Mouse (Mus musculus): ENCODE results near the gene Afmid. TPM values are rescaled to one million over a fixed set of nuclear protein-coding genes. Genes with fewer than 3 reads are reported as not detected.

The Afmid gene
- polyA plus RNA-seq, 1 experiment from 2014 or later = 5.3 TPM

DNA sequence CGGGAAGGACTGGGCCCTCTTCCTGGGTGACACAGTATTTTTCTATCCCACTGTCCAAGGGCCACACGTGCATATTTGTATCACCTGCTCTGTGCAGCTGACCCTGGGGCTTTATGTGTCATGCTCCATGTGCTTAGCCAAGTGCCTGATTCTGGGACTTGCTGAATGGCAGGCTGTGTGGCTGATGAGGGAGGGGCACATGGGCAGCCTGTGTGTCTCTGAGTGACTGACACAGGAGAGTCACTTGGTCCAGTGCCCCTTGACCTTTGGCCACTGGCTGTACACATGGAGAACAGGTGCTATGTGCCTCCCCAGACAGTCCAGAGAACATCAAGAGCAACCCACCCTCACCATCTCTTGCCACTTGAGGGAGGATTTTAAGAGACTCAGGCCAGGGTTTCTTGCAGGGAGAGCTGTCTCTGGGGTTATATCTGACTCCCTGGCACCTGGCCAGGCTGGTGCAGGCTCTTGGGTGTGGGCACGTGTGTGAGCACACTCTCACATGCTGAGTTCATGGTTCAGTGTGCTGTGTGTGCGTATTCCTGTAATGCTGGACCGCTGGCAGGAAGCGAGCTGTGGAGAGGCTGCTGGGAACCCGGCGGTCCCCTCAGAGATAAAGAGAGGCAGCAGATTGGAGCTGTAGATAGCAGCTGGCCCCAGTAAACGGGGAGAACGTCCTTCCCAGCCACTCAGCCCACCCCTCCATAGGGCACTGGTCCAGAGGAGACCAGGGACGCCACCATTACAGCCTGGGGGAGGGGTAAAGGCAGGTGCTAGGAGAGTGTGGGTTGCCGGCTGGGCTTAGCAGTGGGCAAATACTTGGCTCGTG is 52.4 kb downstream of the Afmid start:
- Histone ChIP-seq H3K36me3 (no peaks in the 10 kb centered on the region), H3K9me3 (no peaks in the 10 kb centered on the region), H3K4me1 (peaks cover 47% of the 10 kb centered on the region), H3K27ac (peak overlapping the region; percentile 64), H3K27me3 (no peaks in the 10 kb centered on the region; the same call in 1 of the 2 replicates), H3K9ac (0 out of 2 replicates have a peak overlapping the region, but pooled peaks have one; percentile 20), H3K4me3 (no peak overlapping the region), H3K4me2 (peak overlapping the region; percentile 38)
- 14% methylated on average over 13 of the region's 13 CpGs for WGBS
- peak; percentile 21; the same call in 1 of the 2 replicates for ATAC-seq (ENCODE audit: borderline replicate concordance, extremely low read depth, low FRiP score, low TSS enrichment)

DNA sequence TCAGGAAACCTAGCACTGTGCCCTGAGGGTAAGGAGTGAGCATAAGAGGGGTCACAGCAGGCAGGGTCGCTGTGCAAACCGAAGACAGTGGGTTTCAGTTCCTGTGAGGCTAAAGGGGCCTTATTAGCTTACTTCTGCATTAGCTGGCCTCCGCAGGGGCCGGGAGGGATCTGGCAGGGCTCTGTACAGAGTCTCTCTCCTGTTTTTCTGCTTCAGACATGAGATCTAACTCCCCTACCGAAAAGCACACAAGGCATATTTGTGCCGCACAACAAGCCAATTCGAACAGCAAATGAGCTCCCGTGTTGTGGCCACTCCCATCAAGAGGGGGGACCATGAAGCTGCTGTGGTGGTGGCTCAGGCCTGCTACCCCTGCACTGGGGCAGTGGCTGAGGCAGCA is 53.2 kb downstream of the Afmid start:
- Histone ChIP-seq H3K9me3 (no peaks in the 10 kb centered on the region), H3K27ac (peak overlapping the region; percentile 64), H3K4me2 (peak overlapping the region; percentile 38), H3K9ac (no peak overlapping the region), H3K4me3 (no peak overlapping the region), H3K36me3 (no peaks in the 10 kb centered on the region), H3K27me3 (no peaks in the 10 kb centered on the region; the same call in 1 of the 2 replicates), H3K4me1 (peaks cover 47% of the 10 kb centered on the region)
- WGBS = 29% methylated on average over 8 of the region's 8 CpGs
- ATAC-seq (ENCODE audit: borderline replicate concordance, extremely low read depth, low FRiP score, low TSS enrichment) = no peak

DNA sequence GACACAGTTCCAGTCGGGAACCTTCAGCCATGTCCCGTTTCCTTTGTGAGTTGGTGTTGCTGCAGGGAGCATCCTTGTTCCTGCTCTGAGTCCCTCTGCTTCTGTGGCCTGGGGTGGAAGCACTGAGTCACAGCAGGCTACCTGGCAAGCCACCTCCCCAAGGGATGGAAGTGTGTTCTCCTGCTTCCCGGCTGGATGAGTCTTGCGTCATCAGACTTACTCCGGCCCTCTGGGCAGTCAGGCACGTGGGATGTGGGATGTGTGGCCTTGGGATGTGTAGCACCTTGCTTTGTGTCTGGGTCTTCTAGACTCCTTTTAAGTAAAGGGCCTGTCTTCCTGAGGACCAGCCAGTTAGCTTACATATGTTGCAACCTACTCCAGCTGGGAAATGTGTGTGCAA is 54.0 kb downstream of the Afmid start:
- 84% methylated on average over 6 of the region's 6 CpGs for WGBS
- no peaks in the 10 kb centered on the region for H3K9me3 ChIP-seq
- H3K4me1 ChIP-seq = peaks cover 47% of the 10 kb centered on the region

DNA sequence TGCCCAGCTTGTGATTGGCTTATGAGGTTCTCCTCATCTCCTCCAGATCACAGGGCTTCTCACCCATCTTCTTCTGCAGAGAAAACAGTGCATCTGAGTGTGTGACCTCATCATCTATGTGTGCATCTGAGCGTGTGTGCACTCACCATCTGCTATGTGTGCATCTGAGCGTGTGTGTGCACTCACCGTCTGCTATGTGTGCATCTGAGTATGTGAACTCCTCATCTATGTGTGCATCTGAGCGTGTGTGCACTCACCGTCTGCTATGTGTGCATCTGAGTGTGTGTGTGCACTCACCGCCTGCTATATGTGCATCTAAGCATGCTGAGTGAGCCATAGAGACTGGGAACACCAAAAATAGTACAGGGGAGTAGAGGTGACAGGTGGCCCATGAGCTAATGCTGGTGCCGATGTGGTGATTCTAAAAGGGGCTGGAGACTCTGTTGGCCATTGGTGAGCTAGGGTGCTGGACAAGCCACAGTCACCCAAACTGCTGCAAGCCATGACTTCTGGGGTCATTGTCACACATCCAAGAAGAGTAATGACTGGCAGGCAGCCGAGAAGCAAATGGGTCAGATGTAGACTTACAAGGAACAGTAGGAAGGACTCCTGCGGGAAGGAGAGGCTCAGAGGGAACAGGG is 54.7 kb downstream of the Afmid start:
- Histone ChIP-seq H3K4me2 (no peak overlapping the region), H3K9me3 (no peaks in the 10 kb centered on the region), H3K4me3 (no peak overlapping the region), H3K27ac (0 out of 2 replicates have a peak overlapping the region, but pooled peaks have one; percentile 4), H3K4me1 (peaks cover 47% of the 10 kb centered on the region), H3K27me3 (no peaks in the 10 kb centered on the region; the same call in 1 of the 2 replicates), H3K9ac (no peak overlapping the region), H3K36me3 (no peaks in the 10 kb centered on the region)
- ATAC-seq (ENCODE audit: borderline replicate concordance, extremely low read depth, low FRiP score, low TSS enrichment) = no peak
- WGBS = 82% methylated on average over 9 of the region's 9 CpGs

More for the DNA sequence above, 54.0 kb downstream of the Afmid start:
- H3K36me3 ChIP-seq = no peaks in the 10 kb centered on the region
- H3K27me3 ChIP-seq = no peaks in the 10 kb centered on the region; the same call in 1 of the 2 replicates
- H3K4me3 ChIP-seq = no peak overlapping the region
- H3K4me2 ChIP-seq = no peak overlapping the region
- H3K27ac ChIP-seq = no peak overlapping the region
- H3K9ac ChIP-seq = no peak overlapping the region
- no peak for ATAC-seq (ENCODE audit: borderline replicate concordance, extremely low read depth, low FRiP score, low TSS enrichment)

DNA sequence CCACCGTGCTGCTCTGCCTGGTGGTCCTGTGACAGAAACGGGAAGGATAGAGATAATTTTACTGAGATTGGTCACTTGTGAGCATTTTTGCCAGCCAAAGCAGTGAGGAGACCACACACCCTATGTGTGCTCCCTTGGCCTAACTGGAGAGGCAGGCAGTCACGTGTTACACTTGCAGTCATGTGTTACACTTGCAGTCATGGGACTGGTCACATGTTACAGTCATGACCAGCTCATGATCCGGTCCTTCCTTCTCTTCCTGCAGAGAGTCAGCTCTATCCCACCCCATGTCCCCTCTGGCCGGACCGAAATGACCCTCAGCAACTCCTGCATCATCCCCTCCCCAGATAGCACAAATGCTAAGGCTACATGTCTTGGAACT is 55.2 kb downstream of the Afmid start:
- H3K9ac ChIP-seq = peak overlapping the region; percentile 8; the same call in 1 of the 2 replicates
- no peak for ATAC-seq (ENCODE audit: borderline replicate concordance, extremely low read depth, low FRiP score, low TSS enrichment)
- no peaks in the 10 kb centered on the region for H3K9me3 ChIP-seq
- H3K4me1 ChIP-seq = peaks cover 45% of the 10 kb centered on the region
- no peaks in the 10 kb centered on the region for H3K36me3 ChIP-seq
- 72% methylated on average over 6 of the region's 6 CpGs for WGBS
- H3K27me3 ChIP-seq = no peaks in the 10 kb centered on the region; the same call in 1 of the 2 replicates
- H3K4me3 ChIP-seq = no peak overlapping the region
- no peak overlapping the region for H3K4me2 ChIP-seq
- H3K27ac ChIP-seq = peak overlapping the region; percentile 84

DNA sequence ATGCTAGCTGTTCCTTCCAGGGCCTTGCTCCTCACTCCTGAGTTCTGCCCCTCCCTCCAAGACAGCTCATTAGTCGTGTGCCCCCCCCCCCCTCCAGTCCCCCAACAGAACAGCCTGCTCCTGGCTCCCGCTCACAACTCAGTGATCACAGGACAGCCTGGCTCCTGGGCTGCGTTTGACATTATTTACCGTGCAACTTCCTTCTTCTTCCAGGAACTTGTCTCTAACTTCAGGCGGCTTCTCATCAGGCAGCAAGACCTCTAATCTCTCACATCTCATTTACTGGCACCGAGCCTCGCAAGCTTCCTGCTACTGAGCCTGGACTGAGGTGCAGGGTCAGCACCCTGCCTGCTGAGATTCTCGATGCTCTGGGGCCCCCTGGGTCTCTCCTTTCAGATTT is 56.1 kb downstream of the Afmid start:
- ATAC-seq (ENCODE audit: borderline replicate concordance, extremely low read depth, low FRiP score, low TSS enrichment) = peak; percentile 71; the same call in 1 of the 2 replicates

DNA sequence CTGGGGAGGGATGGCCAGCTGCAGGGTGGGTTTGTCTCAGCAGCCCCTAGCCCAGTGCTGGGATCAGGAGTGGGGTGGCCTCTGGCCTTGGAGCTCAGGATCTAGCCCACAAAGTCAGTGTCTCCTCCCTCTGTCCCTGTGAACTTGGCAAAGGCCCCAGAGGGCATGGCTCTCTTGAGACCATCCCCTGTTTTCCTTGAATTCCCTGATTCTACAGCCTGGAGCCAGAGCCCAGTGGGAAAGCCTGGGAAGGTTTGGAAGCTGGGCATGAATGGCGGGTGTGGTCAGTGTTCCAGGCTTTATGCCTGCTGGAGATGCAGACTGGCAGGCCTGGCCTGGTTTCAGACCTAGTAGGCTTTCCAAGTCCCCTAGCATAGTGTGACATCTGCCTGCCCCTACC is 56.5 kb downstream of the Afmid start:
- 0 out of 2 replicates have a peak, but pooled peaks have one; percentile 6 for ATAC-seq (ENCODE audit: borderline replicate concordance, extremely low read depth, low FRiP score, low TSS enrichment)
- H3K27ac ChIP-seq = peak overlapping the region; percentile 84
- H3K9ac ChIP-seq = no peak overlapping the region
- H3K4me1 ChIP-seq = peaks cover 46% of the 10 kb centered on the region
- H3K4me2 ChIP-seq = 0 out of 2 replicates have a peak overlapping the region, but pooled peaks have one; percentile 7
- H3K9me3 ChIP-seq = no peaks in the 10 kb centered on the region
- WGBS = 58% methylated on average over 1 of the region's 1 CpGs
- no peaks in the 10 kb centered on the region for H3K36me3 ChIP-seq
- no peaks in the 10 kb centered on the region; the same call in 1 of the 2 replicates for H3K27me3 ChIP-seq
- no peak overlapping the region for H3K4me3 ChIP-seq

More for the DNA sequence above, 56.1 kb downstream of the Afmid start:
- H3K9ac ChIP-seq = 0 out of 2 replicates have a peak overlapping the region, but pooled peaks have one; percentile 8
- H3K9me3 ChIP-seq = no peaks in the 10 kb centered on the region
- WGBS = 4% methylated on average over 8 of the region's 8 CpGs
- peak overlapping the region; percentile 7; the same call in 1 of the 2 replicates for H3K4me2 ChIP-seq
- H3K27ac ChIP-seq = peak overlapping the region; percentile 84
- H3K27me3 ChIP-seq = no peaks in the 10 kb centered on the region; the same call in 1 of the 2 replicates
- H3K36me3 ChIP-seq = no peaks in the 10 kb centered on the region
- H3K4me3 ChIP-seq = no peak overlapping the region
- peaks cover 46% of the 10 kb centered on the region for H3K4me1 ChIP-seq

DNA sequence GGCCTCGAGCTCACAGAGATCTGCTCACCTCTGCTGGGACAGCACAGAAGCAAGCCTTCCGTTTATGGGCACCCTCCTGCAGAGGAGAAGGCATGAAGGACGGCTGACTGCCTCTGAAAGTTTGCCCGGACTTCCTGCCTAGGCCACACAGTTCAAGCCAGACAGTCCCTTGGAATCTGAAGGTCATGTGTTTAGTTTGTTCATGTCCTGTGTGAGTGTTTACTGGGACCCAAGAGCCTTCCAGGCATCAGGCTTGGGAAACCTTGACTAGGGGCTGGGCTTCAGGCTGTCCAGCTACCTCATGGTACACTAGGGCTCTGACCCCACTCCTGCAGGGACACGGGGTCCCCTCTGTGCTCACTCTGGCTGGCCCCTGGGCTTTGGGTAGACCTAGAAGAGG is 60.3 kb downstream of the Afmid start:
- Histone ChIP-seq H3K4me2 (no peak overlapping the region), H3K9ac (no peak overlapping the region), H3K27me3 (no peaks in the 10 kb centered on the region), H3K27ac (no peak overlapping the region), H3K4me3 (no peak overlapping the region), H3K36me3 (no peaks in the 10 kb centered on the region), H3K4me1 (peaks cover 51% of the 10 kb centered on the region), H3K9me3 (no peaks in the 10 kb centered on the region)
- no peak for ATAC-seq (ENCODE audit: borderline replicate concordance, extremely low read depth, low FRiP score, low TSS enrichment)
- 29% methylated on average over 5 of the region's 5 CpGs for WGBS

DNA sequence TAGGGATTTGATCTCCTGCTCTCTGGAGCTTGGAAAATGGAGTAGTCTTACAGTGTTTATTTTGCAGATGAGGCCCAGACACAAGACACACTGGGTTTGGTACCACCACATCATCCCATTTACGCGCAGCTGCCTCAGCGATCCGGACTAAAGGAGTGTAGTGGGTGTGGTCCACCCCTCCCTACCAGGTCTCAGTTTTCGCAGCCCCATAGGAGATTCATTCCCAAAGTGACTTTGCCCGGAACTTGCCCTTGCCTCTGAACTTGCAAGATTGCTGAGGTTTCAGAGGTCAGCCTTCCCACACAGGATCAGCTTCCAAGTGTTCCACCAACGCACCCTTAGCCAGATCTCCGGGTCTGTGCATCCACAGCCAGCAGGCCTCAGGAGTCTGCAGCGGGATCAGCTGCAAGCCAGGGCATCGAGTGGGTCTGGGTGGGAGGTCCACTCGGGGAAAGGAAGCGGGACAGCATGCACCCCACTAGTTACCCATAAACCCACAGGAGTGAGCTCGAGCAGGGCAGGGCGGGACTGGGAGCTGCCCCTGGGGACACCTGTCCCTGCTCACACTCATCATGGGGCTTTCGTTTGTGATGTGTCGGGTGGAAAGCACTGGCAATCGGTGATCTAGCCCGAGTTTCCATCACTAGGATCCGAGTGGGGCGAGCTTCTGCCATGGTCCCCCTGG is 62.6 kb downstream of the Afmid start:
- Histone ChIP-seq H3K36me3 (no peaks in the 10 kb centered on the region), H3K27ac (no peak overlapping the region), H3K4me1 (peaks cover 36% of the 10 kb centered on the region), H3K4me2 (peak overlapping the region; percentile 55), H3K9ac (no peak overlapping the region), H3K4me3 (no peak overlapping the region), H3K9me3 (no peaks in the 10 kb centered on the region), H3K27me3 (no peaks in the 10 kb centered on the region)
- 28% methylated on average over 20 of the region's 20 CpGs for WGBS
- ATAC-seq (ENCODE audit: borderline replicate concordance, extremely low read depth, low FRiP score, low TSS enrichment) = no peak

DNA sequence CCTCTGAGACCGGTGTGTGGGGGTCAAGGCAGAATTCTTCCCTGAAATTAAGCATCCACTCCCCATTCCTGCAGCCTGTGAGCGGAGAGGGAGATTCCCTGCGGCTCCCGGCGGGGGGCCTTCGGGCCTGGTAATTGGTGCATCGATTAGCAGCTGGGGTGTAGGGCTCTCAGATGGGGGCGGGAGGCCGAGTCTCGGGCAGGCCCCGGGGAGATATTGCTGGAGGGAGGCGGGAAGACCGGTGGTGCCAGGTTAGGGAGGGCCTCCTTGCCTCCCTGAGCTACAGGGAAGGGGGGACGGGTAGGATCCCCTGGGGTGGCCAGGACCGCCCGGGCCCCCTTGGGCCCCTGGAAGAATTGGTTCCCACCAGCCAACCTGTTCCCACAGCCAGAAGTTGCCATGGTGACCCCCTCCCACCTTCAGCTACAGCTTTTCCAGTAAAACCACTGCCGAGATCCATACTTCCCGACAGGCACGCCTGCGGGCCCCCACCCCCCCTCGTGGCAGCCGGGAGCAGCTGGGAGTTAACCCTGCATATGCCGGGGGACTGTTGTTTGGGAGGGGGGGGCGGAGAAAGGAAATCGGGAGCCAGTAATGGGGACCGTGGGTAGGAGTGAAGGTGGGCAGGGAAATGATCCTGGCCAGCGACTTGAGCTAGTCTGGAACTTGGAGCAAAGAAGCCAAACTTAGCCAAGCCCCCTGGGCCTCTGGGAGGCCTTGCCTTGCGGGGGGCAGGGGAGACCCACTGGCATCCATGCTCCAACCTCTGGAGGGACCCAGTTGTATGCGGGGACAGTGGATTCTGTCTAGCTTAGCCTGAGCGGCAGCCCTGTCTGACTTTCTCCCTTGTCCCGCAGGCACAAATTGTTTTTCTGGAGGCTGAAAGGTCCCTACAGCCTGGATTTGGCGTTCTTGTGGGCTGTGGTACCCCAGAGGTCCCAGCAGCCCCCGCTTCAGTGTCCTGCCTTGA is 63.4 kb downstream of the Afmid start:
- 12% methylated on average over 33 of the region's 33 CpGs for WGBS
- peaks cover 36% of the 10 kb centered on the region for H3K4me1 ChIP-seq
- H3K9me3 ChIP-seq = no peaks in the 10 kb centered on the region
- H3K27ac ChIP-seq = 0 out of 2 replicates have a peak overlapping the region, but pooled peaks have one; percentile 16
- peak overlapping the region; percentile 17 for H3K4me3 ChIP-seq
- H3K36me3 ChIP-seq = no peaks in the 10 kb centered on the region
- H3K27me3 ChIP-seq = no peaks in the 10 kb centered on the region
- H3K9ac ChIP-seq = peak overlapping the region; percentile 37
- ATAC-seq (ENCODE audit: borderline replicate concordance, extremely low read depth, low FRiP score, low TSS enrichment) = peak; percentile 27; the same call in 1 of the 2 replicates
- peak overlapping the region; percentile 55 for H3K4me2 ChIP-seq

Data from lung, embryonic 15.5 days (tissue).